Mouse (Mus musculus): ENCODE measurements around the gene Gon7. TPM values are rescaled to one million over a fixed set of nuclear protein-coding genes. Genes with fewer than 3 reads are reported as not detected.

Gon7 gene
- total RNA-seq, 2 experiments from 2014 or later = 7.7 to 11.3 TPM

- DNase-seq = no peak
- intact Hi-C loops (cut with DNase I) = loop anchor here (10.0 kb wide), 1 partner anchor 219 kb away; no protein-coding TSS in a partner anchor
- no peak for TF ChIP-seq CTCF (IDR thresholded peaks at IDR 0.05)
- peak overlapping the region; percentile 46 for H3K27ac ChIP-seq
- peak overlapping the region; percentile 28; the same call in 1 of the 2 replicates for H3K4me3 ChIP-seq
Measured at GRCm38 (mm10) chr12:102713153-102713865, 44.3 kb downstream of the Gon7 start.

- no peak for DNase-seq
- TF ChIP-seq CTCF (IDR thresholded peaks at IDR 0.05) = no peak
- intact Hi-C loops (cut with DNase I) = loop anchor here (10.0 kb wide), 1 partner anchor 216 kb away; no protein-coding TSS in a partner anchor
- Histone ChIP-seq H3K4me3 (no peak overlapping the region), H3K27ac (no peak overlapping the region)
Measured at GRCm38 (mm10) chr12:102710851-102711375, 46.7 kb downstream of the Gon7 start.

- Histone ChIP-seq H3K4me3 (no peak overlapping the region), H3K27ac (no peak overlapping the region)
- no peak for DNase-seq
- no peak for TF ChIP-seq CTCF (IDR thresholded peaks at IDR 0.05)
- intact Hi-C loops (cut with DNase I) = loop anchor here (5.0 to 10.0 kb wide), 2 partner anchors 215 to 1933 kb away; partner anchors contain the start of gene Dglucy
Measured at GRCm38 (mm10) chr12:102709896-102710295, 47.7 kb downstream of the Gon7 start.

- intact Hi-C loops (cut with DNase I) = loop anchor here (1.0 to 5.0 kb wide), 2 partner anchors 129 to 1931 kb away; partner anchors contain the start of gene Dglucy
- Histone ChIP-seq H3K27ac (0 out of 2 replicates have a peak overlapping the region, but pooled peaks have one; percentile 13), H3K4me3 (no peak overlapping the region)
- TF ChIP-seq CTCF (IDR thresholded peaks at IDR 0.05) = peak; percentile 65
- peak; percentile 76 for DNase-seq
Measured at GRCm38 (mm10) chr12:102708220-102708619, 49.4 kb downstream of the Gon7 start.

- no peak for DNase-seq
- TF ChIP-seq CTCF (IDR thresholded peaks at IDR 0.05) = no peak
- Histone ChIP-seq H3K27ac (no peak overlapping the region), H3K4me3 (no peak overlapping the region)
- intact Hi-C loops (cut with DNase I) = loop anchor here (5.0 kb wide), 1 partner anchor 1930 kb away; the partner anchor contains the start of gene Dglucy
Measured at GRCm38 (mm10) chr12:102706833-102707463, 50.7 kb downstream of the Gon7 start.

- intact Hi-C loops (cut with DNase I) = loop anchor here (5.0 kb wide), 1 partner anchor 1929 kb away; the partner anchor contains the start of gene Dglucy
- H3K4me3 ChIP-seq = peak overlapping the region; percentile 97
- DNase-seq = no peak
- H3K27ac ChIP-seq = peak overlapping the region; percentile 92
- no peak for TF ChIP-seq CTCF (IDR thresholded peaks at IDR 0.05)
Measured at GRCm38 (mm10) chr12:102705906-102706640, 51.5 kb downstream of the Gon7 start.

GRCm38 (mm10) chr12:102705216-102705871 lies 52.3 kb downstream of the Gon7 start:
- peak; percentile 93 for DNase-seq
- H3K27ac ChIP-seq = peak overlapping the region; percentile 92
- intact Hi-C loops (cut with DNase I) = loop anchor here (5.0 kb wide), 1 partner anchor 1928 kb away; the partner anchor contains the start of gene Dglucy
- TF ChIP-seq CTCF (IDR thresholded peaks at IDR 0.05) = no peak; the same call in 1 of the 2 replicates
- peak overlapping the region; percentile 97 for H3K4me3 ChIP-seq

GRCm38 (mm10) chr12:102704457-102705198 lies 53.0 kb downstream of the Gon7 start, which contains the start of gene Itpk1:
Gene Itpk1 (minus strand): TSS chr12:102704930.
- TF ChIP-seq CTCF (IDR thresholded peaks at IDR 0.05) = no peak
- DNase-seq = peak; percentile 83
- Histone ChIP-seq H3K27ac (peak within 1 kb of the TSS; percentile 92), H3K4me3 (peak within 1 kb of the TSS; percentile 97)
- intact Hi-C loops (cut with DNase I) = loop anchor here (5.0 kb wide), 2 partner anchors 82 to 1927 kb away; partner anchors contain the start of gene Dglucy

- intact Hi-C loops (cut with DNase I) = loop anchor here (5.0 kb wide), 1 partner anchor 82 kb away; no protein-coding TSS in a partner anchor
- no peak for DNase-seq
- peak overlapping the region; percentile 91 for H3K27ac ChIP-seq
- H3K4me3 ChIP-seq = peak overlapping the region; percentile 97
- TF ChIP-seq CTCF (IDR thresholded peaks at IDR 0.05) = no peak
Measured at GRCm38 (mm10) chr12:102703921-102704408, 53.6 kb downstream of the Gon7 start.

- no peak for DNase-seq
- intact Hi-C loops (cut with DNase I) = loop anchor here (5.0 kb wide), 1 partner anchor 81 kb away; no protein-coding TSS in a partner anchor
- Histone ChIP-seq H3K4me3 (peak overlapping the region; percentile 97), H3K27ac (peak overlapping the region; percentile 91)
- TF ChIP-seq CTCF (IDR thresholded peaks at IDR 0.05) = no peak
Measured at GRCm38 (mm10) chr12:102703441-102703840, 54.2 kb downstream of the Gon7 start.

Other genes with a start within 250 kb of the Gon7 start
- not detected for gene Chga, start 202.8 kb downstream of the Gon7 start, total RNA-seq (2021)
- 1 to 10 TPM; 6.5 to 6.6 TPM for gene Itpk1, start 52.9 kb downstream of the Gon7 start, total RNA-seq (2021)
- 1 to 10 TPM; 4.8 to 5.5 TPM for gene Moap1, start 14.1 kb downstream of the Gon7 start, total RNA-seq (2021)
- gene Tmem251, start 14.0 kb downstream of the Gon7 start, total RNA-seq (2021) = 1 to 10 TPM; 2.3 to 3.5 TPM
- gene Gm28051, start within 50 bp of the Gon7 start, total RNA-seq (2021) = not detected
- 10 to 100 TPM; 14.1 to 15.6 TPM for gene Ubr7, start 164 bp upstream of the Gon7 start, total RNA-seq (2021)
- gene Gm20604, start 869 bp upstream of the Gon7 start, total RNA-seq (2021) = 1 to 10 TPM; 1.9 to 3.7 TPM
- gene Btbd7, start 120.7 kb upstream of the Gon7 start, total RNA-seq (2021) = 10 to 100 TPM; 17.1 to 19.6 TPM
- not detected for gene Cox8c, start 141.5 kb upstream of the Gon7 start, total RNA-seq (2021)
- not detected for gene Unc79, start 191.1 kb upstream of the Gon7 start, total RNA-seq (2021)